Mouse (Mus musculus) natural killer cell, adult 2 months (primary cell): Measurements from ENCODE around the gene Bdkrb2.

Source experiments
- DNase-seq, 2 experiments: peaks; one replicate each; pipeline ENCODE4 v3.0.0; 2022; ENCODE audit warnings: low spot score in 2 of 2

Bdkrb2 gene

DNA sequence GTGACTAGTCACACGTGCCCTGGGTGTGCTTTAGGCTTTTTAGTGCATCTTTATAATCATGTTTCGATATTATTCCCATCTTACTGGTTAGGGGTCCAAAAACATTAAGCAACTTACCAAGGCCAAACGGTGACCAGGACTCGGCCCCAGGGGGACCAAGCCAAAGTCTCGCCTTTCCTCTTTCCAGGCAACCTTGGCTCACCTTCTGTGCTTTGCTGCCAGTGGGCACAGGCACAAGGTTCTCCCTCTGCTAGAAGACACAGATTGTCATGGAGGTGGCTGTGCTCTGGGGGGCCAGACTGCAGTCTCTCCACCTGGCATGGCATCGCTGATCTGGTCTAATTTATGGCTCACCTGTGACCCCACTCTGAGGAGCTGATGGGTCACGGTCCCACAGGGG is 27.8 kb downstream of the Bdkrb2 start:
- no peak for DNase-seq

DNA sequence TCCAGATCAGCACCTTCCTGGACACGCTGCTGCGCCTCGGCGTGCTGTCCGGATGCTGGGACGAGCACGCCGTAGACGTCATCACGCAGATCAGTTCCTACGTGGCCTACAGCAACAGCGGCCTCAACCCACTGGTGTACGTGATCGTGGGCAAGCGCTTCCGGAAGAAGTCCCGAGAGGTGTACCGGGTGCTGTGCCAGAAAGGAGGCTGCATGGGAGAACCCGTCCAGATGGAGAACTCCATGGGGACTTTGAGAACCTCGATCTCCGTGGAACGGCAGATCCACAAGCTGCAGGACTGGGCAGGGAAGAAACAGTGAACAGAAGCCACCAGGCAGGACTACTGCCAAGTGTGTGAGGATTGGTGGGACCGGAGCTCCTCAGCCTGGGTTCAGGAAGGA is 29.3 kb downstream of the Bdkrb2 start:
- DNase-seq, result no peak

DNA sequence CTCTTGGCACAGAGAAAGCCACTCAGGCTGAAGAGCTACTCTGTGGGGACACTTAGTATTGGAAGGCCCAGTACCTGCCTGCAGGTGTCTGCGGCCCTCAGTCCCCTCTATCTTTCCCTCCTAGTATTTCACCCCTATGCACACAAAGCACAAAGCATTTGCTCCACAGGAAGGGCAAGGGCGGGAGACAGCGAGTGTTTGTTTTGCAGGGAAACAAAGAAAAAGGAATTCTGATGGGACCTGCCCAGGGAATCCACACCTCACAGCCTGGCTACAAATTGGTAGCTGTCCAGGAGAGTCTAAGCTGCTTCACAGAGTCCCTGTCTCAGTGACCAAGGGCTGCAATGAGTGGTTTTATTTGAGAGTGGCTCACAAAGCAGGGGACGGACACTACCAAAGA is 30.4 kb downstream of the Bdkrb2 start:
- DNase-seq, result no peak

DNA sequence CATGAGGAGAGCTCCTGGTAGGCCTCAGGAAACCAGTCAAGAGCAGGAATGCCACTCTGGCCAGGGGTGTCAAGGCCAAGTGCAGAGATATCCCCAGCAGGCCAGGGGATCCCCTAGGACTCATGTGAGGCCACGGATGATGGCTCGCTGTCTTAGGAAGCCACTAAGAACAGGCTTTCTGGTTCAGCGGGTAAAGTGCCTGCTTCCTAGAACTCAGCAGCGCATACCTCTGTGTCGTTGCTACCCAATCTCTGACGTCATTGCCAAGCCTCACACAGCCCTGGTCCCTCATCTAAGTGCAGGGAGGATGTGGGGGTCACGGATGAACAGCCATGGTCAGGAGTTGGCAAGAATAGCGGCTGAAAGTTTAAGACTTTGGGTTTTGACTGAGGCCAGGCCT is 34.1 kb downstream of the Bdkrb2 start:
- peak in 1 of 2 experiments; percentile 61 for DNase-seq

DNA sequence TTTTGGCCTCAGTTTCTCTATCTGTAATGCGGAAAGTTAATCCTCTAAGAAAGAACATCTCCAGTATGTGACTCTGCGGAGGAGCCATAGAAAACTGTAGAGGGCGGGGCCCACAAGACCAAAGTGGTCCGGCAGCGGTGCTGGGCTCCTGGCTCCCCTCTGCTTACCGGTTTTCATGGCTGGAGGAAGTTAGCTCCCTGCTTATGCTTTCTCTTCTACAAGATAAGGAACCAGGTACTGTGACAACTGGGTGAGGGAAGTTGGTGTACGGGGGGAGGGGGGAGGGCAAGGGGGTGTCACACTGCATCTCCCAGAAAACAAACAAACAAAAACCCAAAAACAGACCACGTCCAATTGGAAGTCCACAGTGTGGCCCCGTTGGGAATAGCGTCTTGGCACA is 35.5 kb downstream of the Bdkrb2 start:
- DNase-seq, result no peak

DNA sequence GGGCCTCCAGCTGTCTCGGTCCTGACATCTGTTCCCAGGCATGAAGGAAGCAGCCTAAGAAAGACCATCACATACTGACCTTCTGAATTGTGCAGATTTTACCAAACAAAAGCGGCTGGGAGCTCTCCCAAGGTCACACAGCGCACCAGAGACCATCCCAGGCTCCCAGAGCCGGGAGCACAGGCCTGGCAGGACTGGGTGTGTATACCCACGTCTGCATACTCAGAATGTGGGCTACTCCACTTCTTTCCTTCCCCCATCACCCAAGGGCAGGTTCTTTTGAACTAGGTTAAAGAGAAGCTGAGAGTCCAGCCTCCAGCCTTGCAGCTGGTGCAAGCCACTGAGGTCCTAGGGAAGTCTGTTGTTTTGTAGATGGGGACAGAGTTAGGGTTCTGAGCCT is 36.1 kb downstream of the Bdkrb2 start:
- no peak for DNase-seq

DNA sequence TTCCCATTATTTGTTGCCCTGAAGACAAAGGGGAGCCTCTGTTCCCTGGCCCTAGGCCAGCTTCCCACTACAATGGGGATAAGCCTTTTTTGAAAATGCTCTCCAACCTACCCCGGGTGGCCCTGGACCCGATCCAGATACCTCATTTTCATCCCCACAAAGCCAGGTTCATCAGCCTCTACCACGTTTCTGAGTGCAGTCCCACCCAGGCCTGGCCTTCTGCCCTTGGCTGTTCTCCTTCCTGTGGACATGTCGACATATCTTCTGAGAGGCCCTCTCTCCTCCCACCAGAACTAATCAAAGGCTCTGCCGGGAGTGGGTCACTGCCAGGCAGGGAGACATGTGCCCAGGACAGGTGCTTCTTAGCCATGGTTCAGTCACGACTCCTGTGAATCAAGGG is 38.6 kb downstream of the Bdkrb2 start:
- no peak for DNase-seq

DNA sequence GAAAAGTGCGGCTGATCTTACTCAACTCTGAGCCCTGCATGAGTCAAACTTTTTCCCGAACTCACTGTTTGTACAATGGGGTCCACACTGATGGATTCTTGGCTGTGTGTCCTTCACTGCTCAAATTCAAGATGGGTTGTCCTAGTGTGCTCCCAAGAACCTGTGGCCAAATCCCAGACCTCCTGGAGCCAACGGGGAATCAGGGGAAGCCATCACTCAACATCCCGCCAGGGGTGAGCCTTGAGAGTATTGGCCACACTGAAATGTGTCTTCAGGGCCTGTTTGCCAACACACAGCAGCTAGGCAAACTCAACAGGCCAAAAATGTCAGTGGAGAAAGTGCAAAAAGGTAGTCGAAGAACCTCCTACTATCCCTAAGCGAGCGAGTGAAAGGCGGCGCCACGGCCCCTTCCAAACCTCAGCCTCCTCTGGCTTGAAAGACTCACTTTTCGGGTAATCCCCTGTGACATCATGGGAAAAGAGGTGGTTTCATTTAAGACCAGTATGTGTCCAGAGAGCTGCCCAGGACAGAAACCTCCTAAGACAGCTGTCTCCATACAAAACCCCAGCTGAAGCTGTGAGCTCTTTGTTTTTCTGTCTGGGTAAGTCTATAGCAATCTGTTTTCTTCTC is 39.7 kb downstream of the Bdkrb2 start, which contains the start of gene Bdkrb1:
Bdkrb1 (plus strand) TSS at position 505 of the 630 bp plus-strand sequence.
- no peak for DNase-seq

DNA sequence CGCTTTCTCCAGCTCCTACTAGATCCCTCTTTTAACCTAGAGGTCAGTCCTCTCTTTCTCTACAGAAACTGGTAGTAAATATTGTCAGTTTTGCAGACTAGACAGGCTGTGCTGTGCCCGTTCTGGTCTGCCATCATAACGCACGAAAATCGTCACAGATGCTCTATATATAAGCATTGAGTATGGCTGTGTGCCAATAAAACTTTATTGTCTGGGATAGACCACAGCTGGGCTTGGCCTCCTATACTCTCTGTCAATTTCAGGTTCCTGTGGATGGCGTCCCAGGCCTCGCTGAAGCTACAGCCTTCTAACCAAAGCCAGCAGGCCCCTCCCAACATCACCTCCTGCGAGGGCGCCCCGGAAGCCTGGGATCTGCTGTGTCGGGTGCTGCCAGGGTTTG is 40.9 kb downstream of the Bdkrb2 start:
- DNase-seq, result no peak

DNA sequence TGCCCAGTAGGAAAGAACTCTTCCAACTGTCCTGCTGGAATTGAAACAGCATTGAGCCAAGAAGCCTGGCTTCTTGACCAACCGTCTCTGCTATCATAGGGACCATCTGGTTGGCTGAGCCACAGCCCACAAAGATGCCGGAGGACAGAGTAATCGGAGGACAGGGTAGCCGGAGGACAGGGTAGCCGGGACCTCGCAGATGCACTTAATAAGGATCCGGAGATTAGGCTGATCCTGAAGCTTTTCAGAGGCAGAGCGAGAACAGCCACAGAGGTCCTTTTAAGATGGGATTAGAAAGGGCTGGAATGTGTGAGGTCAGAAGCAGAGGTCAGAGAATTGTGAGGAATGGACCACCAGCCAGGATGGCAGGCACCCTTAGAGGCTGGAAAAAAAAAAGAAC is 42.2 kb downstream of the Bdkrb2 start:
- DNase-seq, result no peak

DNA sequence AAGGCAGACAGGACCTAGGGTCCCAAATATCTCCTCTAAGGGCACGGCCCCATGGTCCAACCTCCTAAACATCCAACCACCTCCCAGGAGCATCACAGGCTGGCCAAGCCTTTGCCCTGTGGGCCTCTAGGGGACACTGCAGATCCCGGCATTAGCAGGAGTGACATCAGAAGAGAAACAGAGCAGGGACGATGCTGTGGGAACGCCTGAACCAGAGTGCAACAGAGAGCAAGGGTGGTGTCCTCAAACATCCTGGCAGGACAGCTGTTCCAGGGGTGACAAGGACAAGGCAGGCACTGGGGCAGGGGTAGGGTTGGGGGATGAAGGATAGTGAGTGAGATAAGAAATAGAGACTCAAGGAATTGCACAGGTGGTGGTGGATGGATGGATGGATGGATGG is 43.9 kb downstream of the Bdkrb2 start:
- no peak for DNase-seq

DNA sequence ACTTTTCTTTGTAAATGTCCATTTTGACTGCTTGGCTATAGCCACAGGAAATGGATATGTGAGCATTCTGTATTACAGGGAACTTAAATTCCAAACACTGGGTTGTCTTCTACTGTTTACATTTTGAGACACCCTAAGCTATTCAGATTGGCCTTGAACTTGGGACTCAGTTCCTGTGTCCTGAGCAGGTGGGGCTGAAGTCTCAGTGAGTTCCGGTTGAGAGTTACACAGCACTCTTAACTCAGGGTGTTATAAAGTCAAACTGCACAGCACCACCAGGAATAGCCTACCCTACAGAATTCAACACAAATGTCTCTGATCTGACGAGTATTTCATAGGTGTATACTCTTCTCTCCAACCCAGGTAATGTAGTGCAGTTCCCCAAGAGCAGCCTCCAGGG is 48.0 kb downstream of the Bdkrb2 start:
- DNase-seq, result no peak

DNA sequence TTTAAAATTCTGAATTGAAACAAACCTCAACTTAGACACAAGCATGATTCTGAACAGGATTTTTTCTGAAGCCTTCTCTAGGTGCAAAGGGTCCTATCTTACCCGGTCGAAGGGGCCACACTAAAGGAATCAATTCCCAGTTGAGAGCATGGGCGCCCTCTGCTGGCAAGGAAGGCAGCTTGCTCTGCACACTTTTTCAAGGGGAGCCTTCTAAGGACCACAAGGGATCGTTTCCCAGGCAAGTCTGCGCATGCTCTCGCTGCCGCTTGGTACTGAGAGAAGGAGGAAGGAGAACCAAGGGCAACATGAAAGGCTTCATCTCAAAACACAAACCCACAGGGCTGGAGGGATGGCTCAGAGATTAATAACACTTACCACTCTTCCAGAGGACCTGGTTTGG is 48.7 kb downstream of the Bdkrb2 start:
- DNase-seq, result peak in 1 of 2 experiments; percentile 12

DNA sequence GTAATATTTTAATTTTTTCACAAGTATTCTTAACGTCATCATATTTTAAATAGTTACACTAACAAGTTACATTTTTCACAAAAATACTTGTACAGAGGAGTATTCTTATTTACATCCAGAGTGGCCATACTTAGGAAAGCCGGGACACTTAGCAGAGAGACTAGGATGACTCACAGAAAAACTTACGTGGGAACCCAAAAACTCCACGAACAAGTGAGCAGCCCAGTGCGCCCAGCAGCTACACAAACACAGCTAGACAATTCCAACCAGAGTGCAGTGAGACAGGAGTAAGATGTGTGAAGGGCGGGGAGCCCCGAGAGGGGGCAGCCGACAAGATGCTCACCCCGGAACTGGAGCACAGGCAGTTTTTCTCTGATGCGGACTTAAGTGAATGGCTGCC is 50.5 kb downstream of the Bdkrb2 start:
- DNase-seq, result no peak

DNA sequence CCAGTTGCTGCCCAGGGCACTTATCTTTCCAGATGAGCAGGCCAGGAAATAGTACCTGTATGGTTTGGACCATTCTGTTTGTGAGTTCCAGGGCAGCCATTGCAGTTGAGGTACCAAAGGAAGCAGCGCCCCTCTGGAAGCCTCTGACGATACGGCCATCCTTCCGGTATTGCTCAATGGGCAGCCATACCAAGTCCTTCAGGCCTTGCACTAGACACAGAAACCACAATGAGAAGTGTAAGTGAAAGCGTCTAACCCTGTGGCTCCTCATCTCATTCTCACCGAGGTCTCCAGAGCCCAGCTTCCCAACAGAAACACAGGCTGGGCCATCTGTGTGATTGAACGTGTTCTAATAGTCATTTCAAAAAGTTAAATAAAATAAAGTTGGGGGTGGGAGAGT is 59.0 kb downstream of the Bdkrb2 start:
- DNase-seq, result no peak

DNA sequence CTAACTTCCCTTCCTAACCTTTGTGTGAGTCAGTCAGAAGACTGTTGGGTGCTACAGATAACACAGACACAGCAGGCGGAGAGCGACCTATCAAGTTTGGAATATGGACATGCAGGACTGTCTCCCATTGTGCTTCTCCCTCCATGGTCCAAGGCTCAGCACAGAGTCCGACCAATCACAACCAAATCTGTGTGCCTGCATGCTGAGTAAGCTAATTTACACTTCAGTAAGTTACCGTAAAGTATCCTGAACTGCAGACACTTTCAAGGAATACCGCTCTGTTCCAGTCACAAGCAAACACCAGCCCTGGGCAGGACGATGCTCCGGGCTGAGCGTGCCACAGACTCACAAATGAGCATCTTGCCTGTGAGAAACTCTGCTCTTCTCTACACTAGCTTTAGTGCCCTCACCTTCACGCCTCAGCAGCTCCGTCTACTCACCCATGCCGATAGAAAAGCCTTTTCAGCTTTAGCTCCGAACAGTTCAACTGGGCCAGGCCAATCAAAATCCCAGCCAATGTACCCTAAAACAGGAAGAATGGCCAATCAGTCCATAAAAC is 60.0 kb downstream of the Bdkrb2 start:
- no peak for DNase-seq

DNA sequence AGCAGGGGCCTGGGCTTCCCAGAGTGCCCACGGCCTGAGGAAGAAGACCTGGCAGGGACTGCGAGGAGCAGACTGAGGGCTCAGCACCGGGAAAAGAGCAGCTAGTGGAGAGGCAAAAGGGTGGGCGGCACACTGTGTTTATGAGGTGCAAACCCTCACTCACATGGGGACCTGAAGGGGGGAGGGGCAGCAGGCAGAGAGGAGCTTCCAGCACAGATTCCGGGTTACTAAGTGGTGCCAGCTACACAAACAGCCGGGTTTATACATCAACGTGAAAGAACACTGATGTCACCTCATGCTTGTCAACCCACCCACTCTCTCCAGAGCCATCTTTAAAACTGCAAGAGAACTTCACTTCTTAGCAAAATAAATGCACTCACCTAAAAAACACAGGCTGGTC is 62.8 kb downstream of the Bdkrb2 start:
- no peak for DNase-seq

DNA sequence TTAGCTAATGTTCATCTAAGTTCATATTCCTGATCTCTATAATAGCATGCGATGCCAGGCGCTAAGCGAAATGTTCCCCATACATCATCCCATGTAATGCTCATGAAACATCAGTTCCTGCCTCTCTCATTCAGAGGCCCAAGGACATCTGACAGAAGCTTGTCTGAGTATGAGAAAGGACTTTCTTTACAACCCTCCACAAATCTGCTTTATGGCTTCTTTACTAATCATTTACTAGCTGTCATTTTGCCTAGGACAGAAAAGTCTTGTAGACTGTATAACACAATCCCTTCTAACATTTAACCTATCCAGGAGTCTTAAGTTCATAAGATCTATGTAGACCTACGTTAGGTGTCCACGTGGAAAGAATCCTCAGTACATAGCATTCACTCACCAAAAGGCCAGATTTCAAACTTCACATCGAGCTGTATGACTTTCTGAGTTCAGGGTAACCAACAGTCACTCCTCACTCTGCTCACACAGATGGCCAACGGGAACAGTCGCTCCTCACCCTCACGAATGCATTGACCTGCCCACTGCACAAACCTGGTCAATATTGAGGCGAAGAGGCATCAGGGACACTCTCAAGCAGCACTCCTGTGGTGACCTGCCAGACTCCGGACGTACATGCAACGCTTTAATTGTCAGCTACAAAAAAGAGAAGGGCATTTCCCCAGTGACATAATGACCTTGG is 71.5 kb downstream of the Bdkrb2 start:
- no peak for DNase-seq

DNA sequence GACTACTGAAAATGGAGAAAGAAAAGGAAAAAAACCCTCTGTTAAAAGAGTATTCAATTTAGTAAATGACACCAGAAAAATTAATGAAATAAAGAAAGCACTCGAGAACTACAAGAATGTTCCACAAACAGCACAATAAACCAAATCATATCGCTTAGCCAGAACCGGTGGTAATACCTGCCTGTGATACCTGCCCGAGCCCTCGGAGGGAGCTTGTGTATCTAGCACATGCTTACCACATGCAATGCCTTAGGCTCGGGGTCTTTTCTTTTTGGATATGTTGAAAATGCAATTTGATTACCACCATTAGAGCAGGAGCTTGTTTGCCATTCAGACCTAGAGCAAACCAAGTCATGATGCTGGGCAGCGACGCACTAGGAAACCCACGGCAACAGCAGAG is 73.5 kb downstream of the Bdkrb2 start:
- no peak for DNase-seq

DNA sequence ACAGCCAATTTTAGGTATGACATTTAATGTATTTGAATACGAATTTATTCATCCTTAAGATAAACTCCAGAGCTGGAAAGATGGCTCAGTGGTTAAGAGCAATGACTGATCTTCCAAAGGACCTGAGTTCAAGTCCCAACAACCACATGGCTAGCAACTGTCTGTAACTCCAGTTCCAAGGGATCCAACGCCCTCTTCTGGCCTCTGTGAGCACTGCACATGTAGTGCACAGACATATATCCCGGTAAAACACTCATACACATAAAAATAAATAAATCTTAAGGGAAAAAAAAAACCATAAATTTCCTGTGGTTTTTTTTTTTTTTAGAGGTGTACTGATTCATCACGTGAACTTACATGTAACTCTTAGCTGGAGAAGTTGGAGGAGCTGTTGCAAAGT is 74.5 kb downstream of the Bdkrb2 start:
- no peak for DNase-seq

DNA sequence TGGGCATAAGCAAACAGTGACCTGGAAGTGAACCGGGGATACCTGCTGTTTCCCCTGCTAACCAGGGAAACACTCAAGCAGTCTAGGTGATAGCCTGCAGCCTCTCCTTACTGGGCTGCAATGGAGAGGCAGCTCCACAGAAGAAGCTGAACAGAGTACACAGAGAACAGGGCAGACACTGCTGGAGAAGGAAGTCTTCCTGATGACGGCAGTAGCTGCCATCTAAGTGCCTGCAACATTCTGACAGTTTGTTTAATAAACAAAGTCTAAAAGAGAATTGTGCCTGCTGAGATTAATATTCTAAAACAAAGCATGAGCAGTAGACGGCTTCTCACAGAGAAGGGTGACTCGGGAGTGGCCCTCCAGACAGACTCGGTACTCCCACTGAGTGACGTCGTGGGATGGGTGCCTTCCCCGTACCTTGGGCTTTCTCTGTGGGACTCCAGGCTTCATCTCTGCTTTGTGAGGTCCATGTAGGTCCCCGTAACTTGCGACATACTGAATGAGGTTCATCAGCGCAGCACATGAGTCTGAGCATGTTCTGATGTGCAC is 79.8 kb downstream of the Bdkrb2 start:
- DNase-seq, result no peak
